Mouse (Mus musculus): ENCODE data around the gene Trim60. TPM values are rescaled to one million over a fixed set of nuclear protein-coding genes. Genes with fewer than 3 reads are reported as not detected.
A peak's percentile ranks its signal among the peaks of the same experiment; 100 is the strongest.
"Not testable (repeated sequence)": the region's sequence is repeated elsewhere in the genome, so short reads cannot be mapped to it uniquely, and the experiment has no call there.

The Trim60 gene
- polyA plus RNA-seq, 2 experiments: not detected

DNA sequence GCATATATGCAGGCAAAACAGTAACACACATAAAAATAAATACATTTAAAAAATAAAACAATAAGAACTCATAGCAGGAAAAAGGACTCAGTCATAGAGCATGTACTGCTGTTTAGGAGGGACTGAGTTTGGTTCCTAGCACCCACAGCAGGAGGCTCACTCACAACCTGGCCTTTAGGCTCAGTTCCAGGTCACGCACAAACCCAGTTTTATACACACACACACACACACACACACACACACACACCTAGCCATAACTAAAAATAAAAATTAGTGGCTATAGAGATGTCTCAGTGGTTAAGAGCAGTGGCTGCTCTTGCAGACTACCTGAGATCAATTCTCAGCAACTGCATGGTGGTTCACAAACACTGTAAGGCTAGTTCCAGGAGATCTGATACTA, 13.7 kb upstream of the Trim60 start:
- ATAC-seq (ENCODE audit: insufficient read depth) (no peak), DNase-seq (ENCODE audit: low read depth in 3 of 3, low spot score in 3 of 3) (no peak)
- no peak overlapping the region for H3K27ac ChIP-seq
- no peak overlapping the region for H3K4me3 ChIP-seq (ENCODE audit: insufficient read depth in 1 of 2, low read depth in 2 of 2, low read length in 2 of 2)
- no peaks in the 10 kb centered on the region for H3K9me3 ChIP-seq (ENCODE audit: control insufficient read depth, low read length)
- H3K4me2 ChIP-seq (ENCODE audit: low read depth): no peak overlapping the region
- no peak overlapping the region for H3K9ac ChIP-seq (replicated peaks)
- no peaks in the 10 kb centered on the region for H3K4me1 ChIP-seq (replicated peaks; ENCODE audit: control insufficient read depth in 2 of 2, insufficient read depth in 2 of 2, low read length in 1 of 2)
- no peak for TF ChIP-seq EP300 (IDR thresholded peaks at IDR 0.05; ENCODE audit: low read depth)
- no peak for TF ChIP-seq CTCF (IDR thresholded peaks at IDR 0.05; ENCODE audit: low read depth)
- H3K27me3 ChIP-seq (ENCODE audit: control insufficient read depth, insufficient read depth, low read length): no peaks in the 10 kb centered on the region
- no peaks in the 10 kb centered on the region for H3K36me3 ChIP-seq (replicated peaks; ENCODE audit: control insufficient read depth, insufficient read depth, low read depth)
- 77% methylated on average over 1 of the region's 1 CpGs for WGBS (ENCODE audit: insufficient replicate concordance)

DNA sequence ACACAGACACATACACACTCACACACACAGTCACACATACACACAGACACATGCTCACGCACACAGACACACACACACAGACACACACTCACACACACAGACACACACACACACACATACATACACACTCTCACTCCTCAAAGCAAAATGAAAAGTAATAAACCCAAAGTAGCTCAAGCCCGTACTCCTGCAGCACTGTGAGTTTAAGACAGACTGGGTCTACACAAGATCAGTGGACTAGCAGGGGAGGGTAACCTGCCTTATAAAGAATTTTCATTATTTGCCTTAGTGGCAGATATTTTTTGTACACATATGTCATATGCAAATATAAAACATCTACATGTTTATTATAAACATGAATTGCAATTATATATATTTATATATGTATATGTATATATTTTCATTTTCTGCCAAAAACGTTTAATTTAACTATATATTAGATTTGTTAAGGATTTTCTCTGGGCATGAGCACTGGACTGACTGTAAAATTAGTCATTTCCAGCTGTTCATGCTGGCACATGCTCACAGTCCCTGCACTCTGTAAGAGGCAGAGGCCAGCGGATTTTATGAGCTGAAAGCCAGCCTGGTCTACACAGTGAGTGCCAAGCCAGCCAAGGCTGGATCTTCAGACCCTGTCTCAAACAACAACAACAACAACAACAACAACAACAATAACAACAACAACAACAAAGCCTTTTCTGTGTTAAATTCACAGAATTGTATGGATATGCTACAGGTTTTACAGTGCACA, 12.5 kb upstream of the Trim60 start:
- DNase-seq (ENCODE audit: low read depth in 3 of 3, low spot score in 3 of 3): no peak
- TF ChIP-seq CTCF (IDR thresholded peaks at IDR 0.05; ENCODE audit: low read depth) (no peak), EP300 (IDR thresholded peaks at IDR 0.05; ENCODE audit: low read depth) (no peak)

DNA sequence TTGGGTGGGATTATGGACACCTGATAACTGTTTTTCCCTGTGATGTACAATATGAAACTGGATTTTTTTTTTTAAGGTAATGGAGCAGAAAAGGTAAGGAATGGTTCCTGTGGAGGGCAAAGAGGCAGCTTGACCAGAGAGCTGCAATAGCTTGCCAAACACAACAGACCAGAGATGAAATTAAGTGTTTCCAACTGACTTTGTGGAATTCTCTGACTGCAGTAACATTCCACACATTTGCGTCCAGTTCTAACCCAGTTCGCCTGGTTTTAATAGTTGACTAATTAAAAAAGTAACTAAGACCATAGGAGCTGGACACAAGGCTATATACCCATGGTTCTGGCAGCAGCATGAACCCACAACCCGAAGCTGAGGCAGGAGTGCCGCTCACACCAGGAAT, 11.4 kb upstream of the Trim60 start:
- Histone ChIP-seq H3K4me2 (ENCODE audit: low read depth) (no peak overlapping the region), H3K9me3 (ENCODE audit: control insufficient read depth, low read length) (no peaks in the 10 kb centered on the region), H3K9ac (replicated peaks) (no peak overlapping the region), H3K4me1 (replicated peaks; ENCODE audit: control insufficient read depth in 2 of 2, insufficient read depth in 2 of 2, low read length in 1 of 2) (no peaks in the 10 kb centered on the region), H3K27ac (no peak overlapping the region), H3K36me3 (replicated peaks; ENCODE audit: control insufficient read depth, insufficient read depth, low read depth) (no peaks in the 10 kb centered on the region), H3K27me3 (ENCODE audit: control insufficient read depth, insufficient read depth, low read length) (no peaks in the 10 kb centered on the region), H3K4me3 (ENCODE audit: insufficient read depth in 1 of 2, low read depth in 2 of 2, low read length in 2 of 2) (no peak overlapping the region)
- DNase-seq (ENCODE audit: low read depth in 3 of 3, low spot score in 3 of 3): no peak
- TF ChIP-seq CTCF (IDR thresholded peaks at IDR 0.05; ENCODE audit: low read depth) (no peak), EP300 (IDR thresholded peaks at IDR 0.05; ENCODE audit: low read depth) (no peak)
- 56% methylated on average over 4 of the region's 4 CpGs for WGBS (ENCODE audit: insufficient replicate concordance)
- ATAC-seq (ENCODE audit: insufficient read depth): no peak

More for the DNA sequence above, 12.5 kb upstream of the Trim60 start:
- Histone ChIP-seq H3K9ac (replicated peaks) (no peak overlapping the region), H3K4me1 (replicated peaks; ENCODE audit: control insufficient read depth in 2 of 2, insufficient read depth in 2 of 2, low read length in 1 of 2) (no peaks in the 10 kb centered on the region), H3K4me3 (ENCODE audit: insufficient read depth in 1 of 2, low read depth in 2 of 2, low read length in 2 of 2) (no peak overlapping the region), H3K27me3 (ENCODE audit: control insufficient read depth, insufficient read depth, low read length) (no peaks in the 10 kb centered on the region), H3K4me2 (ENCODE audit: low read depth) (no peak overlapping the region), H3K36me3 (replicated peaks; ENCODE audit: control insufficient read depth, insufficient read depth, low read depth) (no peaks in the 10 kb centered on the region), H3K27ac (no peak overlapping the region), H3K9me3 (ENCODE audit: control insufficient read depth, low read length) (no peaks in the 10 kb centered on the region)
- ATAC-seq (ENCODE audit: insufficient read depth): no peak
- WGBS (ENCODE audit: insufficient replicate concordance): 56% methylated on average over 4 of the region's 4 CpGs

DNA sequence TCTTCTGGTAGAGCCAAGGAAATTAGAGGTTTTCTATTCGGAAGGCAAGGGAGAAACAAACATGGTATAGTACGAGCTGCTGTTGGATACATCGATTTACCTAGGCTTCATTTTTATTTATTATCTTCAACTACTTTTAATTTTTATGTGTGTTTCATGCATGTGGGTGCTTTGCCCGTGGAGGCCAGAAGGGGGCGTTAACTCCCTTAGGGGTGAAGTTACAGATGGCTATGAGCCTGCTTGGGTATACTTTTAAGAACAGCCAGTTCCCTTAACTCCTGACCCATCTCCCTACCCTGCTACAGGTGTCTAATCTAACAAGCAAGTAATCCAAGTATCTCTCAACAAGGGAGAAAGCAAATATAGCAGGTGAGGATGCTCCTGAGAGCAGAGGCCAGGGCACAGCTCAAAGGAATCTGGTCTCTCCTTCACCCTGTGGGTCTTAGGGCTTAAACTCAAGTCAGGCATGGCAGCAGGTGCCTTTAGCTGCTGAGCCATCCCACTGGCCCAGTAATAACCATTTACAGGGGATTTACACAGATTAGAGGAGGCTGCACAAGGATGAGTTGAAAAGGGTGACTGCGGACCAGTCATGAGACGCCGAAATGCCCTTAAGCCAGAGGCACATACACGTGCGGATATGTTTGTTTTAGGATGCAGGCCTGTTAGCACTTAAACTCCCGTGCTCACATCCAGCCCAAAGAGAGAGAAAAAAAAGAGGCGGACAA, 10.7 kb upstream of the Trim60 start:
- H3K4me1 ChIP-seq (replicated peaks; ENCODE audit: control insufficient read depth in 2 of 2, insufficient read depth in 2 of 2, low read length in 1 of 2): no peaks in the 10 kb centered on the region
- H3K9ac ChIP-seq (replicated peaks): no peak overlapping the region
- no peak overlapping the region for H3K4me3 ChIP-seq (ENCODE audit: insufficient read depth in 1 of 2, low read depth in 2 of 2, low read length in 2 of 2)
- DNase-seq (ENCODE audit: low read depth in 3 of 3, low spot score in 3 of 3): no peak
- TF ChIP-seq CTCF (IDR thresholded peaks at IDR 0.05; ENCODE audit: low read depth): no peak
- TF ChIP-seq EP300 (IDR thresholded peaks at IDR 0.05; ENCODE audit: low read depth): no peak
- H3K36me3 ChIP-seq (replicated peaks; ENCODE audit: control insufficient read depth, insufficient read depth, low read depth): no peaks in the 10 kb centered on the region
- H3K27me3 ChIP-seq (ENCODE audit: control insufficient read depth, insufficient read depth, low read length): no peaks in the 10 kb centered on the region
- H3K4me2 ChIP-seq (ENCODE audit: low read depth): no peak overlapping the region
- ATAC-seq (ENCODE audit: insufficient read depth): no peak
- H3K27ac ChIP-seq: no peak overlapping the region
- 63% methylated on average over 12 of the region's 12 CpGs for WGBS (ENCODE audit: insufficient replicate concordance)
- no peaks in the 10 kb centered on the region for H3K9me3 ChIP-seq (ENCODE audit: control insufficient read depth, low read length)

DNA sequence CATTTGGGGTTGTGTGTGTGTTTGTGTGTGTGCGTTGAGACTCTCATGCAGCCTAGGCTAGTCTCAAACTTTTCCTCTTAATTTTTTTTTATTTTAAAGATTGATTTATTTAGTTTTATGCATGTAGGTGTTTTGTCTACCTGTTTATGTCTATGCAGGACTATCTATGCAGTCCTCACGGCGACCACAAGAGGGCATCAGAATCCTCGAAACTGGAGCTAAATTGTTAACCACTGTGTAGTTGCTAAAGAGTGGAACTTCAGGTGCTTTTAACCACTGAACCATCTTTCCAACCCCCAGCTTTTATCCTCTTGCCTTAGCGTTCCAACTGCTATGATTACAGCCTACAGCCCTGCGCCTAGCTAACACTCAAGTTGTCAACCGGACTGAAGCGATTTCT, 4.1 kb upstream of the Trim60 start:
- Histone ChIP-seq H3K4me3 (ENCODE audit: insufficient read depth in 1 of 2, low read depth in 2 of 2, low read length in 2 of 2) (no peak overlapping the region), H3K9ac (replicated peaks) (no peak overlapping the region), H3K36me3 (replicated peaks; ENCODE audit: control insufficient read depth, insufficient read depth, low read depth) (no peaks in the 10 kb centered on the region), H3K27ac (no peak overlapping the region), H3K27me3 (ENCODE audit: control insufficient read depth, insufficient read depth, low read length) (no peaks in the 10 kb centered on the region), H3K4me2 (ENCODE audit: low read depth) (no peak overlapping the region), H3K9me3 (ENCODE audit: control insufficient read depth, low read length) (no peaks in the 10 kb centered on the region), H3K4me1 (replicated peaks; ENCODE audit: control insufficient read depth in 2 of 2, insufficient read depth in 2 of 2, low read length in 1 of 2) (no peaks in the 10 kb centered on the region)
- ATAC-seq (ENCODE audit: insufficient read depth): no peak
- TF ChIP-seq EP300 (IDR thresholded peaks at IDR 0.05; ENCODE audit: low read depth) (no peak), CTCF (IDR thresholded peaks at IDR 0.05; ENCODE audit: low read depth) (peak; percentile 56)
- 39% methylated on average over 8 of the region's 8 CpGs for WGBS (ENCODE audit: insufficient replicate concordance)
- no peak for DNase-seq (ENCODE audit: low read depth in 3 of 3, low spot score in 3 of 3)

DNA sequence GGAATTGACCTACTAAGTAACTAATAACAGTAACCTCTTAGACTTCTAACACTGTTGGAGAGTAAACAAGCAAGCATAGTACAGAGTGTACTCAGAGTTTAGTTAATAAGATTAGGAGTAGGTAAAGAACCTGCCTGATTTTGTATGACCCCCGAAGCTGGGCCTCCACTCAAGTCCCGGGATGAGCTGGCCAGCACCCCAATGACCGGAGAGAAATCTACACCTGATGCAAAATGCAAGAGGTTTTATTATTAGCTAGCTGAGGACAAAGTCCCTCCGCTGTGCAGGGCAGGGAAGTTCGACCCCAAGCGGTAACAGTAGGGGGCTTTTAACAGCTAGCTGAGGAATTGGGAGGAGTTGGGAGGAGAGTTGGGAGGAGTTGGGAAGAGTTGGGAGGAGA, 10.8 kb downstream of the Trim60 start:
- H3K4me2 ChIP-seq (ENCODE audit: low read depth); H3K27ac ChIP-seq; H3K9me3 ChIP-seq (ENCODE audit: control insufficient read depth, low read length); DNase-seq (ENCODE audit: low read depth in 3 of 3, low spot score in 3 of 3); ATAC-seq (ENCODE audit: insufficient read depth); H3K9ac ChIP-seq (replicated peaks); H3K4me1 ChIP-seq (replicated peaks; ENCODE audit: control insufficient read depth in 2 of 2, insufficient read depth in 2 of 2, low read length in 1 of 2); H3K36me3 ChIP-seq (replicated peaks; ENCODE audit: control insufficient read depth, insufficient read depth, low read depth); H3K27me3 ChIP-seq (ENCODE audit: control insufficient read depth, insufficient read depth, low read length); H3K4me3 ChIP-seq (ENCODE audit: insufficient read depth in 1 of 2, low read depth in 2 of 2, low read length in 2 of 2): not testable (repeated sequence)
- 61% methylated on average over 6 of the region's 6 CpGs for WGBS (ENCODE audit: insufficient replicate concordance)

Data from liver, embryonic 14.5 days (tissue).